9 mouse cellular contexts compared by ENCODE assay signal in the genomic region with DNA sequence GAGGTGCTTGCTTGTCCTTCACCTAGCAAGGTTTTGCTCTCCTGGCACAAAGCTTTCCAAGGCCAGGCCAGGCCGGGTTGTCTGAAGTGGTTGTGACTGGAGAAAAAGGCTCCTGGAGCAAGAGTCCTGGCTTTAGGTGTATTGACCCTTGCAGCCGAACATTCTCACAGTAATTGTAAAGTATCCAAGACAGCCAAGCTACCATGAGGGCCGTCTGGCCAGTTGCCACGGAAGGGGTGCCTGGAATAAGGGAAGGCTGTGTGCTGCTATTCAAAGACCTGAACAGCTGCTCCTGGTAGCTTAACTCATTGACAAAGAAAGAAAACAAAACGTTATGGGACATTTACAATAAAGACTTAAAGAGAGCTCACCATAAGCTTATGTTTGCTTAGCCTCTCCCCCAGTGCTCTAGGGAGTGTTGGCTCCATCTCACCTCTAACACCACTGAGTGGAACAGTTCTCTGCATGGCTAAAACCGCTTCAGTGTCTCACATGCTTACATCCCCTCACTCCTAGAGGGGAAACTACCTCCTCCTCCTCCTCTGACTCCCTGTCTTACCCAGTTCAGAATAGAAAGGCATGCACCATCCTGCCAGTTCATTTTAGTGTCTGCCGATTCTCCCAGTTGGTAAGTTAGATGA. TPM values are rescaled to one million over a fixed set of nuclear protein-coding genes. Genes with fewer than 3 reads are reported as not detected.
DNase-seq lines count a peak whose midpoint lies in the region; ATAC-seq lines count a peak whose summit lies in the region.
"Had no signal": no experiment of that assay in that cellular context is flagged by ENCODE, and none has a peak within 500 bp of the region (broad histone marks: within the 10 kb centered on the region; RNA-seq: fewer than 3 reads in every experiment).

No protein-coding gene starts in this region.

- no peaks in the 10 kb centered on the region for H3K9me3 ChIP-seq in heart, embryonic 15.5 days (replicated peaks)
- H3K9me3 ChIP-seq in heart, embryonic 12.5 days (replicated peaks): peaks cover 8% of the 10 kb centered on the region
- no peaks in the 10 kb centered on the region for H3K9me3 ChIP-seq in midbrain, embryonic 11.5 days (ENCODE audit: control insufficient read depth, low read length)
- peaks cover 7% of the 10 kb centered on the region; the same call in 1 of the 2 replicates for H3K9me3 ChIP-seq in midbrain, embryonic 10.5 days (replicated peaks)
- H3K9me3 ChIP-seq in hindbrain, embryonic 14.5 days (ENCODE audit: control insufficient read depth, low read length): no peaks in the 10 kb centered on the region
- no peaks in the 10 kb centered on the region for H3K9me3 ChIP-seq in neural tube, embryonic 14.5 days (ENCODE audit: control insufficient read depth, low read length)
- H3K9me3 ChIP-seq: liver, embryonic 13.5 days had no signal

- no peak overlapping the region for H3K4me2 ChIP-seq in heart, embryonic 15.5 days
- H3K4me2 ChIP-seq in heart, embryonic 12.5 days: no peak overlapping the region
- no peak overlapping the region for H3K4me2 ChIP-seq in midbrain, embryonic 11.5 days
- no peak overlapping the region for H3K4me2 ChIP-seq in hindbrain, embryonic 14.5 days (replicated peaks)
- H3K4me2 ChIP-seq in neural tube, embryonic 14.5 days (ENCODE audit: low read depth, low read length): no peak overlapping the region
- H3K4me2 ChIP-seq: liver, embryonic 13.5 days had no signal

- no peak for DNase-seq in midbrain, embryonic 11.5 days (ENCODE audit: low spot score, missing footprints)
- no peak for DNase-seq in midbrain, embryonic 10.5 days (ENCODE audit: low spot score)
- DNase-seq in hindbrain, embryonic 14.5 days (ENCODE audit: low spot score): peak; percentile 55
- DNase-seq in B cell, adult 2 months: no peak
- DNase-seq: liver, embryonic 13.5 days had no signal

- peaks cover 18% of the 10 kb centered on the region for H3K4me1 ChIP-seq in heart, embryonic 15.5 days (replicated peaks)
- H3K4me1 ChIP-seq in heart, embryonic 12.5 days (replicated peaks): peaks cover 18% of the 10 kb centered on the region
- H3K4me1 ChIP-seq in midbrain, embryonic 11.5 days (ENCODE audit: control insufficient read depth, insufficient read depth, low read length): peaks cover 12% of the 10 kb centered on the region
- peaks cover 37% of the 10 kb centered on the region for H3K4me1 ChIP-seq in midbrain, embryonic 10.5 days
- peaks cover 54% of the 10 kb centered on the region for H3K4me1 ChIP-seq in hindbrain, embryonic 14.5 days (replicated peaks; ENCODE audit: control insufficient read depth, insufficient read depth, low read length)
- peaks cover 35% of the 10 kb centered on the region for H3K4me1 ChIP-seq in neural tube, embryonic 14.5 days (ENCODE audit: control insufficient read depth, insufficient read depth, low read length)
- H3K4me1 ChIP-seq: liver, embryonic 13.5 days had no signal

- peak overlapping the region; percentile 24; the same call in 1 of the 2 replicates for H3K27ac ChIP-seq in heart, embryonic 15.5 days
- no peak overlapping the region for H3K27ac ChIP-seq in heart, embryonic 12.5 days (ENCODE audit: poor library complexity, severe bottlenecking)
- no peak overlapping the region for H3K27ac ChIP-seq in midbrain, embryonic 11.5 days (ENCODE audit: low read depth, low read length)
- H3K27ac ChIP-seq in midbrain, embryonic 10.5 days (replicated peaks): no peak overlapping the region
- H3K27ac ChIP-seq in hindbrain, embryonic 14.5 days: peak overlapping the region; percentile 17; the same call in 1 of the 2 replicates
- no peak overlapping the region for H3K27ac ChIP-seq in neural tube, embryonic 14.5 days (ENCODE audit: low read depth, low read length)
- H3K27ac ChIP-seq: liver, embryonic 13.5 days had no signal

- no peak overlapping the region for H3K4me3 ChIP-seq in heart, embryonic 15.5 days
- no peak overlapping the region for H3K4me3 ChIP-seq in heart, embryonic 12.5 days
- no peak overlapping the region for H3K4me3 ChIP-seq in midbrain, embryonic 11.5 days (ENCODE audit: low read depth, low read length)
- H3K4me3 ChIP-seq in midbrain, embryonic 10.5 days: no peak overlapping the region
- H3K4me3 ChIP-seq in hindbrain, embryonic 14.5 days (replicated peaks; ENCODE audit: low read length): no peak overlapping the region
- H3K4me3 ChIP-seq in neural tube, embryonic 14.5 days (ENCODE audit: low read depth, low read length): no peak overlapping the region
- H3K4me3 ChIP-seq: liver, embryonic 13.5 days had no signal

- WGBS in heart, embryonic 15.5 days: 43% methylated on average over 7 of the region's 7 CpGs
- WGBS in heart, embryonic 12.5 days: 69% methylated on average over 7 of the region's 7 CpGs
- 59% methylated on average over 7 of the region's 7 CpGs for WGBS in midbrain, embryonic 11.5 days
- WGBS in midbrain, embryonic 10.5 days: 70% methylated on average over 7 of the region's 7 CpGs
- WGBS in hindbrain, embryonic 14.5 days: 50% methylated on average over 7 of the region's 7 CpGs
- WGBS in neural tube, embryonic 14.5 days: 40% methylated on average over 7 of the region's 7 CpGs

- H3K27me3 ChIP-seq in heart, embryonic 15.5 days: no peaks in the 10 kb centered on the region
- H3K27me3 ChIP-seq in heart, embryonic 12.5 days (replicated peaks): no peaks in the 10 kb centered on the region
- no peaks in the 10 kb centered on the region for H3K27me3 ChIP-seq in midbrain, embryonic 11.5 days (ENCODE audit: control insufficient read depth, insufficient read depth, low read length)
- H3K27me3 ChIP-seq in midbrain, embryonic 10.5 days (ENCODE audit: low read depth, poor library complexity, severe bottlenecking): no peaks in the 10 kb centered on the region
- no peaks in the 10 kb centered on the region for H3K27me3 ChIP-seq in hindbrain, embryonic 14.5 days (ENCODE audit: control insufficient read depth, insufficient read depth, low read length)
- H3K27me3 ChIP-seq in neural tube, embryonic 14.5 days (ENCODE audit: control insufficient read depth, insufficient read depth, low read length): no peaks in the 10 kb centered on the region
- H3K27me3 ChIP-seq: liver, embryonic 13.5 days had no signal

- ATAC-seq in heart, embryonic 15.5 days (replicated peaks; ENCODE audit: insufficient number of reproducible peaks, insufficient read depth, low FRiP score, low read depth): no peak
- no peak for ATAC-seq in heart, embryonic 12.5 days (ENCODE audit: insufficient number of reproducible peaks, low FRiP score)
- peak; percentile 68; the same call in 1 of the 2 replicates for ATAC-seq in midbrain, embryonic 11.5 days (ENCODE audit: low FRiP score)
- ATAC-seq in hindbrain, embryonic 14.5 days (ENCODE audit: low FRiP score): peak; percentile 59; the same call in 1 of the 2 replicates
- ATAC-seq in neural tube, embryonic 14.5 days (ENCODE audit: low read depth): peak; percentile 47; the same call in 1 of the 2 replicates
- ATAC-seq: inflammation-experienced regulatory T-cells, adult 6 months had no signal

- H3K9ac ChIP-seq in heart, embryonic 15.5 days: no peak overlapping the region
- no peak overlapping the region for H3K9ac ChIP-seq in heart, embryonic 12.5 days
- no peak overlapping the region for H3K9ac ChIP-seq in midbrain, embryonic 11.5 days (ENCODE audit: low read length)
- no peak overlapping the region for H3K9ac ChIP-seq in hindbrain, embryonic 14.5 days
- H3K9ac ChIP-seq in neural tube, embryonic 14.5 days (replicated peaks; ENCODE audit: low read depth, low read length): no peak overlapping the region
- H3K9ac ChIP-seq: liver, embryonic 13.5 days had no signal

- H3K36me3 ChIP-seq in heart, embryonic 15.5 days: no peaks in the 10 kb centered on the region
- peaks cover 8% of the 10 kb centered on the region for H3K36me3 ChIP-seq in heart, embryonic 12.5 days
- H3K36me3 ChIP-seq in midbrain, embryonic 11.5 days (ENCODE audit: control insufficient read depth, insufficient read depth, low read length): peaks cover 4% of the 10 kb centered on the region; the same call in 1 of the 2 replicates
- H3K36me3 ChIP-seq in midbrain, embryonic 10.5 days: peaks cover 27% of the 10 kb centered on the region
- H3K36me3 ChIP-seq in hindbrain, embryonic 14.5 days (replicated peaks; ENCODE audit: control insufficient read depth, insufficient read depth): no peaks in the 10 kb centered on the region
- no peaks in the 10 kb centered on the region for H3K36me3 ChIP-seq in neural tube, embryonic 14.5 days (ENCODE audit: control insufficient read depth, insufficient read depth, low read length)
- H3K36me3 ChIP-seq: liver, embryonic 13.5 days had no signal

RNA-seq across cellular contexts. Expression of a gene that starts 6.1 kb away (rescaled TPM):
- polyA plus RNA-seq in heart, embryonic 15.5 days (2015; fragmentation: Nextera tagmentation; extraction: Ambion mirVana): 7.9 and 10.1 TPM in 2 replicates
- 10.6 and 11.1 TPM in 2 replicates for polyA plus RNA-seq in heart, embryonic 12.5 days (2016; fragmentation: Nextera tagmentation; extraction: Ambion mirVana)
- polyA plus RNA-seq in midbrain, embryonic 11.5 days (2014; fragmentation: Nextera tagmentation; extraction: Ambion mirVana): 22.7 and 26.8 TPM in 2 replicates
- polyA plus RNA-seq in midbrain, embryonic 10.5 days (2016; fragmentation: Nextera tagmentation; extraction: Ambion mirVana): 28.1 and 29.2 TPM in 2 replicates
- polyA plus RNA-seq in hindbrain, embryonic 14.5 days (2014; fragmentation: Nextera tagmentation; extraction: Ambion mirVana): 28.1 and 33.4 TPM in 2 replicates
- polyA plus RNA-seq in neural tube, embryonic 14.5 days (2014; fragmentation: Nextera tagmentation; extraction: Ambion mirVana): 36.2 and 38.8 TPM in 2 replicates

Comparison
In these comparisons a context has a peak if more than half of its experiments do, and no peak if none do; other contexts are left out.
1. H3K27ac ChIP-seq: peak in heart, embryonic 15.5 days (single experiment) and hindbrain, embryonic 14.5 days (single experiment); none in heart, embryonic 12.5 days (single experiment), midbrain, embryonic 11.5 days (single experiment), midbrain, embryonic 10.5 days (single experiment) and neural tube, embryonic 14.5 days (single experiment).
2. ATAC-seq: peak in midbrain, embryonic 11.5 days (single experiment), hindbrain, embryonic 14.5 days (single experiment) and neural tube, embryonic 14.5 days (single experiment); none in heart, embryonic 15.5 days (single experiment) and heart, embryonic 12.5 days (single experiment).